Mouse (Mus musculus) limb, embryonic 14.5 days (tissue): Measurements from ENCODE around the gene Gm11077. TPM values are rescaled to one million over a fixed set of nuclear protein-coding genes. Genes with fewer than 3 reads are reported as not detected.

Experiments used
- ATAC-seq: fragments of 200-750 bp; cut with Nextera tagmentation; 2 replicates; pipeline ENCODE4 v1.8.0; 2017; ENCODE audit warnings: low read depth, moderate number of reproducible peaks, moderate TSS enrichment; ENCODE audit not compliant: low FRiP score
- DNase-seq: peaks from one replicate; pipeline ENCODE4 v3.0.0-alpha.2; 2015; ENCODE audit warnings: low spot score
- H3K27ac ChIP-seq: fragments of 300-500 bp; sonication (generic); replicated peaks from 2 replicates; pipeline ENCODE4 v1.5.1; 2014; ENCODE audit warnings: low read depth, mild to moderate bottlenecking, low read length, moderate library complexity, mixed read lengths
- H3K27me3 ChIP-seq: fragments of 300-500 bp; sonication (generic); 2 replicates; pipeline ENCODE4 v1.6.1; 2014; ENCODE audit warnings: low read length, mixed read lengths; ENCODE audit not compliant: control insufficient read depth, insufficient read depth
- H3K36me3 ChIP-seq: fragments of 300-500 bp; sonication (generic); 2 replicates; pipeline ENCODE4 v1.6.1; 2014; ENCODE audit warnings: mild to moderate bottlenecking, low read length, moderate library complexity, mixed read lengths; ENCODE audit not compliant: control insufficient read depth, insufficient read depth
- H3K4me1 ChIP-seq: fragments of 300-500 bp; sonication (generic); 2 replicates; pipeline ENCODE4 v1.6.1; 2014; ENCODE audit warnings: antibody characterized with exemption, low read length, mixed read lengths; ENCODE audit not compliant: control insufficient read depth, insufficient read depth
- H3K4me2 ChIP-seq: fragments of 300-500 bp; sonication (generic); replicated peaks from 2 replicates; pipeline ENCODE4 v1.6.1; 2014; ENCODE audit warnings: low read depth, mild to moderate bottlenecking, low read length, moderate library complexity; ENCODE audit not compliant: severe bottlenecking
- H3K4me3 ChIP-seq: fragments of 300-500 bp; sonication (generic); replicated peaks from 2 replicates; pipeline ENCODE4 v1.5.1; 2014; ENCODE audit warnings: low read length
- H3K9ac ChIP-seq: fragments of 300-500 bp; sonication (generic); 2 replicates; pipeline ENCODE4 v1.6.1; 2014; ENCODE audit warnings: mild to moderate bottlenecking, low read depth, low read length, moderate library complexity; ENCODE audit not compliant: severe bottlenecking
- H3K9me3 ChIP-seq: fragments of 300-500 bp; sonication (generic); 2 replicates; pipeline ENCODE4 v1.6.1; 2016; ENCODE audit warnings: low read length; ENCODE audit not compliant: control insufficient read depth
- POLR2A ChIP-seq: fragments of 200-500 bp; IDR thresholded peaks from 2 replicates; pipeline ENCODE4 v1.8.0; 2012; ENCODE audit warnings: inconsistent platforms, mild to moderate bottlenecking, moderate library complexity, borderline replicate concordance; ENCODE audit not compliant: insufficient read depth, insufficient read length; ENCODE audit errors: extremely low read depth
- WGBS: fragments of 180-500 bp; shearing (Covaris S2); extraction: QIAGEN DNeasy Blood & Tissue Kit; methylation state at CpG from one replicate; pipeline ENCODE4 v1.1.7; 2014; 5-methylcytosine and 5-hydroxymethylcytosine counted together
- polyA plus RNA-seq, 2 experiments: library from polyadenylated mRNA; depleted of rRNA in 1 of 2; stranded (reverse) in 1 of 2; unstranded in 1 of 2; fragments of >200 nt; fragmentation: Nextera tagmentation in 1 of 2; extraction: Ambion mirVana in 1 of 2; gene quantifications; 2 replicates each; pipeline versions ENCODE4 v1.2.1 to v1.2.3; 2012 to 2014

Gene Gm11077
- polyA plus RNA-seq, 2 experiments, result not detected

- Histone ChIP-seq H3K27ac (peak overlapping the region; percentile 76), H3K4me2 (peak overlapping the region; percentile 24; the same call in 1 of the 2 replicates), H3K27me3 (no peaks in the 10 kb centered on the region), H3K9ac (no peak overlapping the region), H3K9me3 (0 out of 2 replicates have a peak, but pooled peaks cover 3% of the 10 kb centered on the region), H3K4me3 (no peak overlapping the region), H3K4me1 (peaks cover 26% of the 10 kb centered on the region), H3K36me3 (no peaks in the 10 kb centered on the region)
- WGBS, result 23% methylated on average over 10 of the region's 10 CpGs
- no peak for TF ChIP-seq POLR2A
- ATAC-seq (peak; percentile 84), DNase-seq (peak; percentile 90)
Observed at GRCm38 (mm10) chr6:140705132-140705531, 24.0 kb upstream of the Gm11077 start.

GRCm38 (mm10) chr6:140706056-140706455 is 23.0 kb upstream of the Gm11077 start:
- no peak for TF ChIP-seq POLR2A
- DNase-seq (no peak), ATAC-seq (no peak)
- H3K27ac ChIP-seq, result no peak overlapping the region
- WGBS, result 94% methylated on average over 5 of the region's 5 CpGs
- no peak overlapping the region for H3K4me3 ChIP-seq
- 0 out of 2 replicates have a peak, but pooled peaks cover 3% of the 10 kb centered on the region for H3K9me3 ChIP-seq
- no peaks in the 10 kb centered on the region for H3K27me3 ChIP-seq
- H3K36me3 ChIP-seq, result no peaks in the 10 kb centered on the region
- H3K4me1 ChIP-seq, result peaks cover 26% of the 10 kb centered on the region
- H3K4me2 ChIP-seq, result no peak overlapping the region
- H3K9ac ChIP-seq, result no peak overlapping the region

GRCm38 (mm10) chr6:140708059-140708458 is 21.0 kb upstream of the Gm11077 start:
- no peaks in the 10 kb centered on the region for H3K27me3 ChIP-seq
- H3K27ac ChIP-seq, result no peak overlapping the region
- TF ChIP-seq POLR2A, result no peak
- ATAC-seq (no peak), DNase-seq (no peak)
- H3K4me1 ChIP-seq, result peaks cover 26% of the 10 kb centered on the region
- no peak overlapping the region for H3K4me3 ChIP-seq
- no peaks in the 10 kb centered on the region for H3K36me3 ChIP-seq
- H3K4me2 ChIP-seq, result no peak overlapping the region
- no peak overlapping the region for H3K9ac ChIP-seq
- WGBS, result 25% methylated on average over 10 of the region's 10 CpGs
- 0 out of 2 replicates have a peak, but pooled peaks cover 3% of the 10 kb centered on the region for H3K9me3 ChIP-seq

GRCm38 (mm10) chr6:140709415-140710107 is 19.5 kb upstream of the Gm11077 start:
- no peak overlapping the region for H3K9ac ChIP-seq
- H3K4me3 ChIP-seq, result no peak overlapping the region
- no peaks in the 10 kb centered on the region for H3K36me3 ChIP-seq
- ATAC-seq (no peak), DNase-seq (no peak)
- WGBS, result 57% methylated on average over 6 of the region's 6 CpGs
- no peaks in the 10 kb centered on the region for H3K27me3 ChIP-seq
- H3K4me1 ChIP-seq, result peaks cover 17% of the 10 kb centered on the region
- 0 out of 2 replicates have a peak, but pooled peaks cover 3% of the 10 kb centered on the region for H3K9me3 ChIP-seq
- H3K4me2 ChIP-seq, result no peak overlapping the region
- no peak for TF ChIP-seq POLR2A
- H3K27ac ChIP-seq, result no peak overlapping the region

- H3K9ac ChIP-seq, result no peak overlapping the region
- no peak for ATAC-seq
- no peaks in the 10 kb centered on the region for H3K36me3 ChIP-seq
- no peak overlapping the region for H3K4me2 ChIP-seq
- no peak overlapping the region for H3K27ac ChIP-seq
- peak; percentile 84 for DNase-seq
- no peak for TF ChIP-seq POLR2A
- 2% methylated on average over 11 of the region's 11 CpGs for WGBS
- no peaks in the 10 kb centered on the region for H3K27me3 ChIP-seq
- H3K4me1 ChIP-seq, result peaks cover 6% of the 10 kb centered on the region; the same call in 1 of the 2 replicates
- no peaks in the 10 kb centered on the region for H3K9me3 ChIP-seq
- no peak overlapping the region for H3K4me3 ChIP-seq
Observed at GRCm38 (mm10) chr6:140712754-140713153, 16.3 kb upstream of the Gm11077 start.
